In genomic region chr4:153670216-153670615, GRCm38 (mm10) we compare ENCODE assay signal across 19 mouse cellular contexts.
DNase-seq lines count a peak whose midpoint lies in the region; ATAC-seq and TF ChIP-seq lines count a peak whose summit lies in the region.
"Had no signal": no experiment of that assay in that cellular context is flagged by ENCODE, and none has a peak within 500 bp of the region (broad histone marks: within the 10 kb centered on the region; RNA-seq: fewer than 3 reads in every experiment).

No protein-coding gene starts in this region.

- H3K4me1 ChIP-seq in ES-E14 (ENCODE audit: control insufficient read depth in 2 of 2, insufficient read depth in 2 of 2, low read length in 2 of 2, poor library complexity in 1 of 2) = 0 out of 4 replicates have a peak, but pooled peaks cover 0 to 2% of the 10 kb centered on the region in 2 experiments
- peaks cover 30% of the 10 kb centered on the region for H3K4me1 ChIP-seq in liver, embryonic 12.5 days
- no peaks in the 10 kb centered on the region for H3K4me1 ChIP-seq in kidney, embryonic 15.5 days
- H3K4me1 ChIP-seq: embryonic facial prominence, embryonic 15.5 days; forebrain, embryonic 10.5 days; hindbrain, embryonic 13.5 days had no signal

- no peak overlapping the region for H3K9ac ChIP-seq in ES-E14 (ENCODE audit: insufficient read depth, low read depth, low read length, poor library complexity, severe bottlenecking)
- H3K9ac ChIP-seq in liver, embryonic 12.5 days = no peak overlapping the region
- no peak overlapping the region for H3K9ac ChIP-seq in kidney, embryonic 15.5 days
- H3K9ac ChIP-seq: embryonic facial prominence, embryonic 15.5 days; hindbrain, embryonic 13.5 days had no signal

- ATAC-seq in liver, embryonic 12.5 days = peak; percentile 43; the same call in 1 of the 2 replicates
- no peak for ATAC-seq in kidney, embryonic 15.5 days (replicated peaks; ENCODE audit: low FRiP score)
- ATAC-seq: forebrain, embryonic 14.5 days; hindbrain, postnatal 0 days had no signal

- in situ Hi-C loops in ES-E14 (cut with MboI; ENCODE audit: low sequenced_read_pairs in 2 of 2, unreplicated experiment in 2 of 2) = no loop called here

- H3K4me3 ChIP-seq in ES-E14 (ENCODE audit: insufficient read depth in 1 of 2, low read depth in 1 of 2, low read length in 2 of 2, poor library complexity in 1 of 2, severe bottlenecking in 1 of 2) = no peak overlapping the region
- no peak overlapping the region for H3K4me3 ChIP-seq in liver, embryonic 12.5 days
- no peak overlapping the region for H3K4me3 ChIP-seq in kidney, embryonic 15.5 days (replicated peaks)
- H3K4me3 ChIP-seq: embryonic facial prominence, embryonic 15.5 days; erythroblast, embryonic 14.5 days; forebrain, embryonic 10.5 days; gastrocnemius, adult 2 months; hindbrain, embryonic 13.5 days had no signal

- H3K36me3 ChIP-seq in ES-E14 (ENCODE audit: control insufficient read depth, insufficient read depth, low read length, poor library complexity, severe bottlenecking) = no peaks in the 10 kb centered on the region
- H3K36me3 ChIP-seq in liver, embryonic 12.5 days = no peaks in the 10 kb centered on the region
- H3K36me3 ChIP-seq in kidney, embryonic 15.5 days = no peaks in the 10 kb centered on the region
- H3K36me3 ChIP-seq: embryonic facial prominence, embryonic 15.5 days; forebrain, embryonic 10.5 days; hindbrain, embryonic 13.5 days had no signal

- 60% methylated on average over 13 of the region's 13 CpGs for WGBS in liver, embryonic 12.5 days (ENCODE audit: insufficient replicate concordance)
- 83% methylated on average over 13 of the region's 13 CpGs for WGBS in kidney, embryonic 15.5 days

- no peaks in the 10 kb centered on the region for H3K9me3 ChIP-seq in ES-E14 (ENCODE audit: control insufficient read depth, insufficient read depth, low read depth, low read length)
- H3K9me3 ChIP-seq in liver, embryonic 12.5 days (replicated peaks) = 0 out of 2 replicates have a peak, but pooled peaks cover 4% of the 10 kb centered on the region
- H3K9me3 ChIP-seq in kidney, embryonic 15.5 days (replicated peaks) = no peaks in the 10 kb centered on the region
- H3K9me3 ChIP-seq: embryonic facial prominence, embryonic 15.5 days; forebrain, embryonic 10.5 days; hindbrain, embryonic 13.5 days had no signal

- peak; percentile 73 for DNase-seq in ES-E14 (ENCODE audit: low read depth, low spot score)
- peak; percentile 29 for DNase-seq in WW6 (ENCODE audit: low read depth, low spot score)
- DNase-seq in retina, postnatal 1 day = no peak
- no peak for DNase-seq in lung, postnatal 36 days
- DNase-seq: adrenal gland, postnatal 10 days; cerebellum, adult 18-20 months; cerebellum, postnatal 10 days; gastrocnemius, adult 2 months; gastrocnemius, postnatal 25 days; heart, postnatal 10 days; heart, postnatal 4 days had no signal

- no peak overlapping the region for H3K27ac ChIP-seq in ES-E14 (ENCODE audit: insufficient read depth, low read depth, low read length, poor library complexity, severe bottlenecking)
- H3K27ac ChIP-seq in liver, embryonic 12.5 days = no peak overlapping the region
- H3K27ac ChIP-seq in kidney, embryonic 15.5 days = no peak overlapping the region
- H3K27ac ChIP-seq: embryonic facial prominence, embryonic 15.5 days; forebrain, embryonic 10.5 days; gastrocnemius, adult 2 months; hindbrain, embryonic 13.5 days; hindbrain, postnatal 0 days had no signal

- H3K27me3 ChIP-seq in liver, embryonic 12.5 days (replicated peaks) = no peaks in the 10 kb centered on the region
- H3K27me3 ChIP-seq in kidney, embryonic 15.5 days = no peaks in the 10 kb centered on the region
- H3K27me3 ChIP-seq: embryonic facial prominence, embryonic 15.5 days had no signal

- H3K4me2 ChIP-seq in liver, embryonic 12.5 days = no peak overlapping the region
- no peak overlapping the region for H3K4me2 ChIP-seq in kidney, embryonic 15.5 days
- H3K4me2 ChIP-seq: embryonic facial prominence, embryonic 15.5 days; hindbrain, embryonic 13.5 days had no signal

TF ChIP-seq in ES-E14, 5 proteins besides CTCF, POLR2A, EP300 and RAD21:
- TF ChIP-seq HCFC1 (IDR thresholded peaks at IDR 0.05; ENCODE audit: borderline replicate concordance, insufficient read depth, low read length) = no peak
- TF ChIP-seq CHD2 (IDR thresholded peaks at IDR 0.05; ENCODE audit: low read depth, low read length) = no peak
- TF ChIP-seq ZNF384 (IDR thresholded peaks at IDR 0.05; ENCODE audit: low read depth, low read length) = no peak
- TF ChIP-seq MAFK (IDR thresholded peaks at IDR 0.05; ENCODE audit: insufficient read depth, low read depth, low read length) = no peak
- no peak for TF ChIP-seq ZC3H11A (IDR thresholded peaks at IDR 0.05; ENCODE audit: borderline replicate concordance, low read depth, low read length)
TF ChIP-seq in ES-E14: peak in this region for 0.

Comparison
In these comparisons a context has a peak if more than half of its experiments do, and no peak if none do; other contexts are left out.
1. DNase-seq: peak in ES-E14 (single experiment) and WW6 (single experiment); none in retina, postnatal 1 day (single experiment) and lung, postnatal 36 days (single experiment).